Mouse (Mus musculus) ES-E14 (cell line): ENCODE measurements around the gene Gm10282. TPM values are rescaled to one million over a fixed set of nuclear protein-coding genes. Genes with fewer than 3 reads are reported as not detected.

Source experiments
- DNase-seq: peaks from one replicate; pipeline ENCODE4 v3.0.0-alpha.2; 2013; ENCODE audit warnings: low read depth, low spot score
- H3K27ac ChIP-seq: 2 replicates; pipeline ENCODE4 v1.5.1; 2012; ENCODE audit warnings: low read depth, mild to moderate bottlenecking, low read length, moderate library complexity, mixed read lengths; ENCODE audit not compliant: poor library complexity, insufficient read depth, severe bottlenecking
- H3K36me3 ChIP-seq: 2 replicates; pipeline ENCODE4 v1.6.1; 2012; ENCODE audit warnings: mild to moderate bottlenecking, low read length, moderate library complexity, mixed read lengths; ENCODE audit not compliant: control insufficient read depth, poor library complexity, insufficient read depth, severe bottlenecking
- H3K4me1 ChIP-seq, 2 experiments: fragments of 150-350 bp in 1 of 2; sonication (generic) in 1 of 2; 2 replicates each; pipeline ENCODE4 v1.6.1; 2012; ENCODE audit warnings: low read length in 2 of 2, mild to moderate bottlenecking in 1 of 2, mixed read lengths in 1 of 2; ENCODE audit not compliant: control insufficient read depth in 2 of 2, insufficient read depth in 2 of 2, poor library complexity in 1 of 2
- H3K4me3 ChIP-seq, 2 experiments: fragments of 150-350 bp in 1 of 2; sonication (generic) in 1 of 2; 2 replicates each; pipeline ENCODE4 v1.5.1; 2012; ENCODE audit warnings: low read length in 2 of 2, low read depth in 1 of 2, mild to moderate bottlenecking in 1 of 2, mixed read lengths in 1 of 2; ENCODE audit not compliant: insufficient read depth in 1 of 2, poor library complexity in 1 of 2, severe bottlenecking in 1 of 2
- H3K9ac ChIP-seq: 2 replicates; pipeline ENCODE4 v1.6.1; 2012; ENCODE audit warnings: low read depth, mild to moderate bottlenecking, low read length, mixed read lengths; ENCODE audit not compliant: poor library complexity, insufficient read depth, severe bottlenecking
- H3K9me3 ChIP-seq: fragments of 150-350 bp; sonication (generic); 2 replicates; pipeline ENCODE4 v1.6.1; 2012; ENCODE audit warnings: low read depth, mild to moderate bottlenecking, low read length; ENCODE audit not compliant: control insufficient read depth, insufficient read depth
- CHD2 ChIP-seq: IDR thresholded peaks from 2 replicates; pipeline ENCODE4 v1.6.1; 2014; ENCODE audit warnings: mild to moderate bottlenecking, low read depth, low read length, inconsistent platforms
- HCFC1 ChIP-seq: IDR thresholded peaks from 2 replicates; pipeline ENCODE4 v1.6.1; 2012; ENCODE audit warnings: low read length, inconsistent platforms, borderline replicate concordance; ENCODE audit not compliant: insufficient read depth
- MAFK ChIP-seq: IDR thresholded peaks from 2 replicates; pipeline ENCODE4 v1.6.1; 2014; ENCODE audit warnings: mild to moderate bottlenecking, low read depth, low read length, inconsistent platforms; ENCODE audit not compliant: insufficient read depth
- ZC3H11A ChIP-seq: IDR thresholded peaks from 2 replicates; pipeline ENCODE4 v1.6.1; 2012; ENCODE audit warnings: low read depth, mild to moderate bottlenecking, inconsistent platforms, low read length, borderline replicate concordance
- ZNF384 ChIP-seq: IDR thresholded peaks from 2 replicates; pipeline ENCODE4 v1.6.1; 2012; ENCODE audit warnings: low read depth, low read length, inconsistent platforms
- in situ Hi-C, 2 experiments: fragments of 600-800 bp; cut with MboI; formaldehyde crosslinking; loops; one replicate each; pipeline ENCODE4 v1.15.1; 2025; ENCODE audit warnings: low sequenced_read_pairs in 2 of 2, inconsistent platforms in 1 of 2; ENCODE audit not compliant: unreplicated experiment in 2 of 2
- total RNA-seq: library from RNA; depleted of rRNA; stranded (reverse); fragments of 300-350 nt; gene quantifications from 2 replicates; pipeline ENCODE4 v1.2.3, GENCODE M21; 2012; rRNA removed

Gm10282 gene
- total RNA-seq, 1 experiment: 21.2 TPM

- no peak for DNase-seq
- H3K9ac ChIP-seq: no peak overlapping the region
- in situ Hi-C loops: loop anchor here in 1 of 2 experiments (10.0 kb wide), 1 partner anchor 105 kb away; no protein-coding TSS in a partner anchor
- TF ChIP-seq ZNF384 (no peak), HCFC1 (no peak), ZC3H11A (no peak), MAFK (no peak), CHD2 (no peak)
- no peaks in the 10 kb centered on the region; a peak in 1 of 4 replicates for H3K4me1 ChIP-seq
- H3K4me3 ChIP-seq: no peak overlapping the region
- H3K36me3 ChIP-seq: peaks cover 3% of the 10 kb centered on the region; the same call in 1 of the 2 replicates
- H3K9me3 ChIP-seq: no peaks in the 10 kb centered on the region
- H3K27ac ChIP-seq: no peak overlapping the region
These were observed 45.2 kb downstream of the Gm10282 start for GRCm38 (mm10) chr8:72259862-72260261.

DNA sequence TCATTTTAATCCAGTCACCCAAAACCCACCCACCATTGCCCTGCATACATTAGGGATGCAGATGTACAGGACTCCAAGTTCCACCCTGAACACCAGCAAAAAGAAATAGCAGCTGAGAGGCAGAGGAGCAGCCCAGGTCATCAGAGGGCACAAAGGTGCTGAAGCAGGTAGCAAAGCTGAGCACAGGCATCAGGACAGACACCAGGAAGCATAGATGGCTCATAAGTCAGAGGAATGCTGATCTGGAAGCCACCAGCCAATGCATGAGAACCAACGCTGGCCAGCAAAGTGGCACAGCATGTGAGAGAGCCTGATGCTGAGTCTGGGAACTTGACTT, 47.2 kb downstream of the Gm10282 start:
- Histone ChIP-seq H3K4me3 (no peak overlapping the region), H3K9ac (no peak overlapping the region), H3K36me3 (peaks cover 3% of the 10 kb centered on the region; the same call in 1 of the 2 replicates), H3K27ac (no peak overlapping the region), H3K4me1 (no peaks in the 10 kb centered on the region), H3K9me3 (no peaks in the 10 kb centered on the region)
- no peak for DNase-seq
- TF ChIP-seq HCFC1: no peak
- no peak for TF ChIP-seq ZC3H11A
- no peak for TF ChIP-seq CHD2
- in situ Hi-C loops: no loop called here

DNA sequence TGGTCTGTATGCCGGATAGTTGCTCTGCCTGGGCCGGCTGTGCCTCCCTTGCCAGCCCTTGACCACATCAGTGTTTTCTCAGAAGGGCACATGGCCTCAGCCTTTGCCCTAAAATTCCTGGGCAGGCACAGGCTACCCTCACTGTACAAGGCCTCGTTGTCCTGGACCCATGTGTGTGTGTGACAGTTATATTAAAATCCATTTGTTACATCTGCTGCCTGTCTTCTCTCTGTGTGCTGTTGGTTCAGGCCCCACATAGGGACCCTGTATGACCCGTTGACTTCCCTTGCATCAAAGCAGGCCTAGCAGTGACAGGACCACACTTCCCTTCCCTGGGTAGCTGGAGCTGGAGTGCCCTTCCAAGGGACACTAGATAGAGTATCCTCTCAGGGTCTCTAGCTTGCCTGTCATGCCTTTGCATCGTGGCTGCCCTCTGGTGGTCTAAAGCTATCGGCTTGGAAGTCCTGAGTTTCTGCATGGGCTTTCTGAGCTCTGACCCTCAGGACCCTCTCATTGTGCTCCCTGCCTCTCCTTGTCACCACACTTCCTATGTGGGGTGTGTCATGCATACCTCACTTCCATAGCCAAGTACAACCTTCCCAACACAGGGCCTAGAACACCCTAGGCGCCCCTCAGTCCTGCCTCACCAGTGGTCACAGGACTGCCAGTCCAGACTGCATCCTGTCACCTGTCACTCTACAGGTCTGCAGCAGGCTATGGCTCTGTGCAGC, 47.7 kb downstream of the Gm10282 start:
- TF ChIP-seq CHD2 (no peak), ZC3H11A (peak; percentile 71; the same call in 1 of the 2 replicates)
- peak; percentile 45 for DNase-seq
- Histone ChIP-seq H3K27ac (no peak overlapping the region), H3K4me1 (no peaks in the 10 kb centered on the region), H3K9me3 (no peaks in the 10 kb centered on the region), H3K9ac (no peak overlapping the region), H3K36me3 (peaks cover 3% of the 10 kb centered on the region; the same call in 1 of the 2 replicates), H3K4me3 (no peak overlapping the region)
- in situ Hi-C loops: no loop called here

Other genes starting within 250 kb of the Gm10282 start
- 0.13 TPM in 1 of 2 replicates, not detected in the other for gene Olfr373, start 222.1 kb downstream of the Gm10282 start, total RNA-seq
- 0.48 and 0.54 TPM in 2 replicates for gene Olfr374, start 198.2 kb downstream of the Gm10282 start, total RNA-seq
- 72.9 and 146 TPM in 2 replicates for gene Tpm4, start 170.3 kb downstream of the Gm10282 start, total RNA-seq
- gene Rab8a, start 144.1 kb downstream of the Gm10282 start, total RNA-seq: 54.0 and 73.2 TPM in 2 replicates
- 0.42 and 0.45 TPM in 2 replicates for gene Hsh2d, start 115.6 kb downstream of the Gm10282 start, total RNA-seq
- 0.31 and 0.37 TPM in 2 replicates for gene Cib3, start 92.4 kb downstream of the Gm10282 start, total RNA-seq
- gene Gm11034, start 91.6 kb downstream of the Gm10282 start, total RNA-seq: not detected in 2 replicates
- gene Fam32a, start 85.5 kb downstream of the Gm10282 start, total RNA-seq: 28.2 and 41.6 TPM in 2 replicates
- gene Ap1m1, start 65.2 kb downstream of the Gm10282 start, total RNA-seq: 15.9 and 21.2 TPM in 2 replicates
- 55.0 and 58.5 TPM in 2 replicates for gene Klf2, start 13.8 kb upstream of the Gm10282 start, total RNA-seq
- 39.5 and 41.7 TPM in 2 replicates for gene Eps15l1, start 116.2 kb upstream of the Gm10282 start, total RNA-seq
- 3.1 and 3.2 TPM in 2 replicates for gene Calr3, start 138.6 kb upstream of the Gm10282 start, total RNA-seq
- 8.1 and 9.0 TPM in 2 replicates for gene 1700030K09Rik, start 138.6 kb upstream of the Gm10282 start, total RNA-seq
- 55.1 and 60.5 TPM in 2 replicates for gene Cherp, start 170.0 kb upstream of the Gm10282 start, total RNA-seq
- 91.1 and 97.0 TPM in 2 replicates for gene Slc35e1, start 187.4 kb upstream of the Gm10282 start, total RNA-seq
- 13.6 and 15.3 TPM in 2 replicates for gene Med26, start 243.0 kb upstream of the Gm10282 start, total RNA-seq